ENCODE assay signal across 8 mouse cellular contexts in the genomic region with DNA sequence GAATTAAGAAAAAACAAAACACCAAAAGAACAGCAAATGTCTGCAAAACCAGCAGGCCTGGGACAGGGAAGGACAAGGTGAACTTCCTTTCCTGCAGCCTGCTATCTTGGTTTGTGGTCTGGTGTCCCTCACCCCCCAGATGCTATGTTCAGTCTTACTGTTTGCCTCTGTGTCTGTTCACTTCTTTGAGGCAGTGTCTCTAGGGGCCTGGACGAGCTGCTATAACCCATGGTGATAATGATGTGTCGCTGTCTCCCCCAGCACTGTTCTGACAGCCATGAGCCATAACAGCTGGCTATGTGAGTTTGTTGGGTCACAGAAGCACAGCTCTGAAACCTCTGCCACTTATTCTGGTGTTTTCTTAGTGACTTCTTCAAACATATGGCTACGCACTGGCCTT. TPM values are rescaled to one million over a fixed set of nuclear protein-coding genes. Genes with fewer than 3 reads are reported as not detected.
A peak's percentile ranks its signal among the peaks of the same experiment; 100 is the strongest.
DNase-seq lines count a peak whose midpoint lies in the region; ATAC-seq lines count a peak whose summit lies in the region.

No protein-coding gene starts in this region.

- WGBS in kidney, embryonic 14.5 days, result 34% methylated on average over 3 of the region's 3 CpGs
- 76% methylated on average over 3 of the region's 3 CpGs for WGBS in forebrain, embryonic 15.5 days
- WGBS in intestine, embryonic 15.5 days, result 41% methylated on average over 3 of the region's 3 CpGs

- DNase-seq in kidney, adult 9 months, result no peak
- no peak for DNase-seq in frontal cortex, adult 2 months (ENCODE audit: extremely low spot score in 1 of 2, low spot score in 1 of 2)
- no peak for DNase-seq in adrenal gland, postnatal 14 days
- DNase-seq in right cerebral cortex, adult 2 months (ENCODE audit: low spot score in 2 of 2), result no peak

- H3K9ac ChIP-seq in kidney, embryonic 14.5 days (ENCODE audit: low read depth, low read length), result no peak overlapping the region
- no peak overlapping the region for H3K9ac ChIP-seq in forebrain, embryonic 15.5 days (replicated peaks)
- H3K9ac ChIP-seq in intestine, embryonic 15.5 days, result peak overlapping the region; percentile 8; the same call in 1 of the 2 replicates

- peak; percentile 41; the same call in 1 of the 2 replicates for ATAC-seq in kidney, embryonic 14.5 days (ENCODE audit: low FRiP score, low TSS enrichment)
- no peak for ATAC-seq in forebrain, embryonic 15.5 days (replicated peaks)
- no peak for ATAC-seq in intestine, embryonic 15.5 days

- H3K27ac ChIP-seq in kidney, embryonic 14.5 days (ENCODE audit: low read depth, low read length), result peak overlapping the region; percentile 76
- H3K27ac ChIP-seq in forebrain, embryonic 15.5 days (replicated peaks), result peak overlapping the region; percentile 24; the same call in 1 of the 2 replicates
- peak overlapping the region; percentile 59 for H3K27ac ChIP-seq in intestine, embryonic 15.5 days

- H3K9me3 ChIP-seq in kidney, embryonic 14.5 days (ENCODE audit: control insufficient read depth, low read length), result no peaks in the 10 kb centered on the region
- no peaks in the 10 kb centered on the region for H3K9me3 ChIP-seq in forebrain, embryonic 15.5 days
- no peaks in the 10 kb centered on the region for H3K9me3 ChIP-seq in intestine, embryonic 15.5 days
- H3K9me3 ChIP-seq in megakaryocyte, embryonic 14.5 days, result no peaks in the 10 kb centered on the region

- no peaks in the 10 kb centered on the region for H3K36me3 ChIP-seq in kidney, embryonic 14.5 days (ENCODE audit: control insufficient read depth, insufficient read depth, low read length)
- H3K36me3 ChIP-seq in forebrain, embryonic 15.5 days, result no peaks in the 10 kb centered on the region
- no peaks in the 10 kb centered on the region for H3K36me3 ChIP-seq in intestine, embryonic 15.5 days
- no peaks in the 10 kb centered on the region for H3K36me3 ChIP-seq in megakaryocyte, embryonic 14.5 days (replicated peaks; ENCODE audit: low read length)

- H3K4me1 ChIP-seq in kidney, embryonic 14.5 days (ENCODE audit: control insufficient read depth, insufficient read depth, low read length), result peaks cover 36% of the 10 kb centered on the region
- H3K4me1 ChIP-seq in forebrain, embryonic 15.5 days, result peaks cover 41% of the 10 kb centered on the region
- peaks cover 46% of the 10 kb centered on the region for H3K4me1 ChIP-seq in intestine, embryonic 15.5 days (replicated peaks)
- H3K4me1 ChIP-seq in megakaryocyte, embryonic 14.5 days, result peaks cover 91% of the 10 kb centered on the region

- no peaks in the 10 kb centered on the region for H3K27me3 ChIP-seq in kidney, embryonic 14.5 days (ENCODE audit: control insufficient read depth, insufficient read depth, low read length)
- no peaks in the 10 kb centered on the region for H3K27me3 ChIP-seq in forebrain, embryonic 15.5 days
- no peaks in the 10 kb centered on the region for H3K27me3 ChIP-seq in intestine, embryonic 15.5 days (replicated peaks)
- H3K27me3 ChIP-seq in megakaryocyte, embryonic 14.5 days (replicated peaks), result no peaks in the 10 kb centered on the region

- H3K4me2 ChIP-seq in kidney, embryonic 14.5 days (replicated peaks; ENCODE audit: low read depth, low read length), result no peak overlapping the region
- H3K4me2 ChIP-seq in forebrain, embryonic 15.5 days (replicated peaks), result no peak overlapping the region
- H3K4me2 ChIP-seq in intestine, embryonic 15.5 days (replicated peaks), result no peak overlapping the region

- H3K4me3 ChIP-seq in kidney, embryonic 14.5 days (ENCODE audit: low read length), result no peak overlapping the region
- H3K4me3 ChIP-seq in forebrain, embryonic 15.5 days, result no peak overlapping the region
- no peak overlapping the region for H3K4me3 ChIP-seq in intestine, embryonic 15.5 days (replicated peaks)
- H3K4me3 ChIP-seq in megakaryocyte, embryonic 14.5 days (replicated peaks), result peak overlapping the region; percentile 70

RNA-seq across cellular contexts. Expression of gene Ddit4, which starts 23.2 kb away (rescaled TPM):
- polyA plus RNA-seq in kidney, embryonic 14.5 days (2014; fragmentation: Nextera tagmentation; extraction: Ambion mirVana), result 1.8 and 2.9 TPM in 2 replicates
- 90.0 and 92.5 TPM in 2 replicates for polyA plus RNA-seq in forebrain, embryonic 15.5 days (2015; fragmentation: Nextera tagmentation; extraction: Ambion mirVana)
- polyA plus RNA-seq in intestine, embryonic 15.5 days (2015; fragmentation: Nextera tagmentation; extraction: Ambion mirVana), result 35.4 and 35.7 TPM in 2 replicates
- polyA plus RNA-seq in megakaryocyte, embryonic 14.5 days (2012; ENCODE audit: insufficient read depth, low replicate concordance), result 33.2 and 44.6 TPM in 2 replicates
- 46.3 and 53.3 TPM in 2 replicates for polyA plus RNA-seq in frontal cortex, adult 2 months (2012; rRNA removed)
- 70.5 and 103 TPM in 2 replicates for total RNA-seq in adrenal gland, postnatal 14 days (2021)

RNA-seq across cellular contexts. Expression of gene Ascc1, which starts 27.8 kb away (rescaled TPM):
- polyA plus RNA-seq in kidney, embryonic 14.5 days (2014; fragmentation: Nextera tagmentation; extraction: Ambion mirVana), result 45.8 and 47.4 TPM in 2 replicates
- polyA plus RNA-seq in forebrain, embryonic 15.5 days (2015; fragmentation: Nextera tagmentation; extraction: Ambion mirVana), result 47.9 and 48.9 TPM in 2 replicates
- 45.2 and 45.3 TPM in 2 replicates for polyA plus RNA-seq in intestine, embryonic 15.5 days (2015; fragmentation: Nextera tagmentation; extraction: Ambion mirVana)
- polyA plus RNA-seq in megakaryocyte, embryonic 14.5 days (2012; ENCODE audit: insufficient read depth, low replicate concordance), result 126 and 233 TPM in 2 replicates
- polyA plus RNA-seq in frontal cortex, adult 2 months (2012; rRNA removed), result 26.5 and 27.2 TPM in 2 replicates
- total RNA-seq in adrenal gland, postnatal 14 days (2021), result 27.8 and 29.8 TPM in 2 replicates

RNA-seq across cellular contexts. Expression of gene Anapc16, which starts 28.1 kb away (rescaled TPM):
- polyA plus RNA-seq in kidney, embryonic 14.5 days (2014; fragmentation: Nextera tagmentation; extraction: Ambion mirVana), result 106 and 108 TPM in 2 replicates
- polyA plus RNA-seq in forebrain, embryonic 15.5 days (2015; fragmentation: Nextera tagmentation; extraction: Ambion mirVana), result 117 TPM in 2 replicates
- 99.9 and 101 TPM in 2 replicates for polyA plus RNA-seq in intestine, embryonic 15.5 days (2015; fragmentation: Nextera tagmentation; extraction: Ambion mirVana)
- polyA plus RNA-seq in megakaryocyte, embryonic 14.5 days (2012; ENCODE audit: insufficient read depth, low replicate concordance), result 73.7 and 169 TPM in 2 replicates
- 86.0 and 101 TPM in 2 replicates for polyA plus RNA-seq in frontal cortex, adult 2 months (2012; rRNA removed)
- total RNA-seq in adrenal gland, postnatal 14 days (2021), result 57.5 and 68.8 TPM in 2 replicates

Comparison
In these comparisons a context has a peak if more than half of its experiments do, and no peak if none do; other contexts are left out.
1. H3K27ac ChIP-seq: peak in every context shown above with its lines; median percentile 76 in kidney, embryonic 14.5 days; 59 in intestine, embryonic 15.5 days; 24 in forebrain, embryonic 15.5 days.